Mouse (Mus musculus) intestine, embryonic 15.5 days (tissue): ENCODE results near the gene Pou6f2. TPM values are rescaled to one million over a fixed set of nuclear protein-coding genes. Genes with fewer than 3 reads are reported as not detected.

Source experiments
- ATAC-seq: fragments of 200-750 bp; cut with Nextera tagmentation; 2 replicates; pipeline ENCODE4 v1.8.0; 2017; ENCODE audit warnings: moderate TSS enrichment, moderate library complexity
- H3K27ac ChIP-seq: fragments of 300-500 bp; sonication (generic); 2 replicates; pipeline ENCODE4 v1.5.1; 2015; ENCODE audit warnings: mild to moderate bottlenecking, inconsistent platforms
- H3K27me3 ChIP-seq: fragments of 300-500 bp; sonication (generic); replicated peaks from 2 replicates; pipeline ENCODE4 v1.6.1; 2015; ENCODE audit warnings: inconsistent platforms
- H3K36me3 ChIP-seq: fragments of 300-500 bp; sonication (generic); 2 replicates; pipeline ENCODE4 v1.6.1; 2015; ENCODE audit warnings: inconsistent platforms
- H3K4me1 ChIP-seq: fragments of 300-500 bp; sonication (generic); replicated peaks from 2 replicates; pipeline ENCODE4 v1.6.1; 2015; ENCODE audit warnings: inconsistent platforms
- H3K4me2 ChIP-seq: fragments of 300-500 bp; sonication (generic); replicated peaks from 2 replicates; pipeline ENCODE4 v1.6.1; 2015; ENCODE audit warnings: mild to moderate bottlenecking, inconsistent platforms
- H3K4me3 ChIP-seq: fragments of 300-500 bp; sonication (generic); replicated peaks from 2 replicates; pipeline ENCODE4 v1.5.1; 2015; ENCODE audit warnings: inconsistent platforms
- H3K9ac ChIP-seq: fragments of 300-500 bp; sonication (generic); 2 replicates; pipeline ENCODE4 v1.6.1; 2015; ENCODE audit warnings: inconsistent platforms
- H3K9me3 ChIP-seq: fragments of 300-500 bp; sonication (generic); 2 replicates; pipeline ENCODE4 v1.6.1; 2016; ENCODE audit warnings: inconsistent platforms
- WGBS: fragments of 180-500 bp; shearing (Covaris S2); methylation state at CpG from one replicate; pipeline ENCODE4 v1.1.7; 2015; 5-methylcytosine and 5-hydroxymethylcytosine counted together
- polyA plus RNA-seq: library from polyadenylated mRNA; unstranded; fragments of >200 nt; fragmentation: Nextera tagmentation; extraction: Ambion mirVana; gene quantifications from 2 replicates; pipeline ENCODE4 v1.2.1, GENCODE M21; 2015

The Pou6f2 gene
- polyA plus RNA-seq: 0.13 TPM in 1 of 2 replicates, not detected in the other

DNA sequence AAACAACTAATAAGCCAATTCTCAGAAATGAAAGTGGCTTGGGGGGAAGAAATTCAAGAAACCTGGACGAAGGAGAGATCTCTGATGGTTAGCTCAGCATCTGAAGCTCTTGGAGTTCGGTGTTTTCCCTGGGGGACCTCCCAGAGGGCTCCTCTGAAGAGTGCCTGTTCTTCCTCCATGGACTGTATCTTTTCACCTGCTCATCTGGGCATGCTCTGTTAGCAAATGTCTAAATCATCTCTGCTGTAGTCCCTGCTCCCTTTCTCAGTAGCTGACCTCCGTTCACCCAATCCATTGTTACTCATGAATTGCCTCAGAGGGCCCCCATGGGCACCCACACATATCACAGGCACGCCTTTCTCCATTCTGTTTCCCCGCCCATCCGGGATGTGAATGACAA, at the start of gene Pou6f2:
Pou6f2 (minus strand) TSS at position 101 of the 400 bp plus-strand sequence.
- Histone ChIP-seq H3K9ac (no peak within 1 kb of the TSS), H3K27ac (no peak within 1 kb of the TSS), H3K4me1 (no peaks in the 10 kb centered on the region), H3K4me2 (no peak within 1 kb of the TSS), H3K36me3 (no peaks in the 10 kb centered on the region), H3K27me3 (no peaks in the 10 kb centered on the region), H3K4me3 (no peak within 1 kb of the TSS), H3K9me3 (no peaks in the 10 kb centered on the region)
- 79% methylated on average over 6 of the region's 6 CpGs for WGBS
- ATAC-seq: no peak

GRCm38 (mm10) chr13:18439858-18440257, 42.4 kb upstream of the Pou6f2 start:
- Histone ChIP-seq H3K36me3 (no peaks in the 10 kb centered on the region), H3K27me3 (no peaks in the 10 kb centered on the region), H3K27ac (no peak overlapping the region), H3K4me2 (no peak overlapping the region), H3K9ac (no peak overlapping the region), H3K4me1 (no peaks in the 10 kb centered on the region), H3K4me3 (no peak overlapping the region), H3K9me3 (no peaks in the 10 kb centered on the region)
- 75% methylated on average over 3 of the region's 3 CpGs for WGBS
- ATAC-seq: no peak

GRCm38 (mm10) chr13:18387673-18388072, 9.8 kb downstream of the Pou6f2 start:
- H3K4me1 ChIP-seq: no peaks in the 10 kb centered on the region
- H3K27ac ChIP-seq: no peak overlapping the region
- H3K4me2 ChIP-seq: no peak overlapping the region
- no peak overlapping the region for H3K4me3 ChIP-seq
- no peaks in the 10 kb centered on the region for H3K27me3 ChIP-seq
- no peaks in the 10 kb centered on the region for H3K36me3 ChIP-seq
- no peak overlapping the region for H3K9ac ChIP-seq
- H3K9me3 ChIP-seq: no peaks in the 10 kb centered on the region
- WGBS: 83% methylated on average over 4 of the region's 4 CpGs
- ATAC-seq: no peak

- no peak for ATAC-seq
- 35% methylated on average over 2 of the region's 2 CpGs for WGBS
- no peaks in the 10 kb centered on the region for H3K4me1 ChIP-seq
These were observed 34.1 kb downstream of the Pou6f2 start for GRCm38 (mm10) chr13:18363373-18363772.

GRCm38 (mm10) chr13:18344580-18345333, 52.7 kb downstream of the Pou6f2 start:
- H3K36me3 ChIP-seq: no peaks in the 10 kb centered on the region
- no peak overlapping the region for H3K4me3 ChIP-seq
- no peaks in the 10 kb centered on the region for H3K4me1 ChIP-seq
- H3K27me3 ChIP-seq: no peaks in the 10 kb centered on the region
- 72% methylated on average over 4 of the region's 4 CpGs for WGBS
- no peak for ATAC-seq
- H3K9me3 ChIP-seq: no peaks in the 10 kb centered on the region
- H3K27ac ChIP-seq: no peak overlapping the region
- H3K4me2 ChIP-seq: no peak overlapping the region
- no peak overlapping the region for H3K9ac ChIP-seq

More at GRCm38 (mm10) chr13:18363373-18363772, 34.1 kb downstream of the Pou6f2 start:
- Histone ChIP-seq H3K27ac (no peak overlapping the region), H3K9me3 (no peaks in the 10 kb centered on the region), H3K27me3 (no peaks in the 10 kb centered on the region), H3K36me3 (no peaks in the 10 kb centered on the region), H3K4me3 (no peak overlapping the region), H3K4me2 (no peak overlapping the region), H3K9ac (no peak overlapping the region)

DNA sequence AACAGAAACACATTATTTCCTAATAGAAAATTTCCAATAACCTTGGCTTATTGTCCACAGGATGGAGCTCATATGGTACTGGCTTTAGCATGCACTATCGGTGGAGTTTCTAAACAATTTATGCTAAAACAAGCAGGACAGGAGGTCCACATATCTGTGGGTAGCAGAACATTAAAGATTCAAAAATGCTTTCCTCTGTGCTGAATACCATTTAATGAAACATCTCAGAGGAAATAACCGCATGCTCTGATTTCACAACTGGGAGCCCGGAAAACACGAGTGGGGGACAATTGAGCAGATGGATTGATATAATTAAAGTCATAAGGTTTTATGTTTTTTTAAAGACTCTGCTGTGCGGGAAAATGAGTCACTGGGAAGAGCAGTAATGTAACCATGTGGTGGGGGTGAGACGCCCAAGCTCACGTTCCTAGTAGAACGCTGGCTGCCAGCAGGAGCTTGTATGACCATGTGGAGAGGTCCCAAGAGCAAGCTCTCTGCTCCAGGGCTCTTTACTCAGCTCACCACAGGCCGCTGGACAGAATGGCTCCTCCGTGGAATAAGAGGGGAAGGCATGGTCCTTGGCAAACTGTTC, 58.5 kb downstream of the Pou6f2 start:
- no peak for ATAC-seq
- Histone ChIP-seq H3K4me1 (no peaks in the 10 kb centered on the region), H3K27ac (no peak overlapping the region), H3K36me3 (no peaks in the 10 kb centered on the region), H3K9me3 (no peaks in the 10 kb centered on the region), H3K27me3 (no peaks in the 10 kb centered on the region), H3K9ac (no peak overlapping the region), H3K4me3 (no peak overlapping the region), H3K4me2 (no peak overlapping the region)
- WGBS: 77% methylated on average over 10 of the region's 10 CpGs

- no peak overlapping the region for H3K4me3 ChIP-seq
- ATAC-seq: no peak
- no peaks in the 10 kb centered on the region for H3K36me3 ChIP-seq
- H3K27me3 ChIP-seq: no peaks in the 10 kb centered on the region
- no peaks in the 10 kb centered on the region for H3K9me3 ChIP-seq
- 78% methylated on average over 2 of the region's 2 CpGs for WGBS
- no peak overlapping the region for H3K4me2 ChIP-seq
- H3K4me1 ChIP-seq: no peaks in the 10 kb centered on the region
- H3K27ac ChIP-seq: no peak overlapping the region
- no peak overlapping the region for H3K9ac ChIP-seq
These were observed 59.5 kb downstream of the Pou6f2 start for GRCm38 (mm10) chr13:18338022-18338421.

DNA sequence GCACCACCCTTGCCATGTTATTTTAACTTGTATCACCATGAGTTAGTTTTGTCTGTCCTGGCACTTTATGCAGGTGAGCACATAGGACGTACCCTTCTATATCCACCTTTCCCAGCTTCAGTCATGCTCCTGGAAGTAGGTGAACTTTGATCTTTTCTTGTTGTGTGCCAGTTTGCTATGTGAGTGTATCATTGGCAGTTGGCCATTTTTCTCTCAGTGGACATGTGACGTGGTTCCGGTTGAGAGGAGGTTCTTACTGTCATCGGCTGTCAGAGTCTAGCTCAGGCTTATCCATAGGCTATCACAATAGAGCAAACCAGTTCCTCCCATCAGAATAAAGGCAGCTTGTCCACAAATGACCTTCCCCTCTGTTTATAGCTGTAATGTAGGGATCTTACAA, 63.5 kb downstream of the Pou6f2 start:
- 89% methylated on average over 4 of the region's 4 CpGs for WGBS
- Histone ChIP-seq H3K4me3 (no peak overlapping the region), H3K36me3 (no peaks in the 10 kb centered on the region), H3K4me1 (no peaks in the 10 kb centered on the region), H3K27me3 (no peaks in the 10 kb centered on the region), H3K9ac (no peak overlapping the region), H3K4me2 (no peak overlapping the region), H3K9me3 (no peaks in the 10 kb centered on the region), H3K27ac (no peak overlapping the region)
- ATAC-seq: no peak

GRCm38 (mm10) chr13:18332596-18332995, 64.9 kb downstream of the Pou6f2 start:
- Histone ChIP-seq H3K27ac (no peak overlapping the region), H3K4me2 (no peak overlapping the region), H3K4me1 (no peaks in the 10 kb centered on the region), H3K9me3 (no peaks in the 10 kb centered on the region), H3K36me3 (no peaks in the 10 kb centered on the region), H3K27me3 (no peaks in the 10 kb centered on the region), H3K9ac (no peak overlapping the region), H3K4me3 (no peak overlapping the region)
- no peak for ATAC-seq
- 33% methylated on average over 1 of the region's 1 CpGs for WGBS

- ATAC-seq: no peak
These were observed 73.4 kb downstream of the Pou6f2 start for GRCm38 (mm10) chr13:18323980-18324678.

DNA sequence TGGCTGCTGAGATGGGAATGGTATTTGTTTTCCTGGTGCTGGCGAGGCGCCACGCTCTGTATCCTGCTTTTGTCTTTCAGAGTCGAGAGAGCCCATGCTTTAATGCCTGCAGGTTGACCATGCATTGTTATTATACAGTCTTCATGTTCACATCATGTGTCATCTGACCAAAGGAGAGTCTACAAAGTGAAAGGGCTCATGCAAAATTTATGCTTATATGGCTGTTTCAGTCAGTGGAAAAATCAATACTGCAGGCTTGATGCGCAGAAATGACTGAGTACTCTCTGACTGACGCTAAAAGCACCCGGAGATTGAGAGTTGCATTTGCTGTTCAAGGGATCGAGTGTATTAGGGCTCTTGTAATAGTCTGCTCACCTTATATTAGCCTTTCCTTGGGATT, 74.1 kb downstream of the Pou6f2 start:
- ATAC-seq: no peak
- Histone ChIP-seq H3K4me3 (no peak overlapping the region), H3K9me3 (no peaks in the 10 kb centered on the region), H3K4me2 (no peak overlapping the region), H3K9ac (no peak overlapping the region), H3K4me1 (no peaks in the 10 kb centered on the region), H3K27me3 (no peaks in the 10 kb centered on the region), H3K27ac (no peak overlapping the region), H3K36me3 (no peaks in the 10 kb centered on the region)
- 70% methylated on average over 8 of the region's 8 CpGs for WGBS

More at GRCm38 (mm10) chr13:18323980-18324678, 73.4 kb downstream of the Pou6f2 start:
- no peak overlapping the region for H3K9ac ChIP-seq
- WGBS: 67% methylated on average over 6 of the region's 6 CpGs
- H3K4me3 ChIP-seq: no peak overlapping the region
- no peaks in the 10 kb centered on the region for H3K36me3 ChIP-seq
- H3K27me3 ChIP-seq: no peaks in the 10 kb centered on the region
- H3K27ac ChIP-seq: no peak overlapping the region
- H3K4me2 ChIP-seq: no peak overlapping the region
- H3K4me1 ChIP-seq: no peaks in the 10 kb centered on the region
- H3K9me3 ChIP-seq: no peaks in the 10 kb centered on the region

- no peak for ATAC-seq
- Histone ChIP-seq H3K9ac (no peak overlapping the region), H3K9me3 (no peaks in the 10 kb centered on the region), H3K27me3 (no peaks in the 10 kb centered on the region), H3K27ac (no peak overlapping the region), H3K4me1 (no peaks in the 10 kb centered on the region), H3K36me3 (no peaks in the 10 kb centered on the region), H3K4me3 (no peak overlapping the region), H3K4me2 (no peak overlapping the region)
- WGBS: 83% methylated on average over 8 of the region's 8 CpGs
These were observed 84.9 kb downstream of the Pou6f2 start for GRCm38 (mm10) chr13:18312613-18313012.
